Mouse (Mus musculus): ENCODE results near the gene Acbd4. TPM values are rescaled to one million over a fixed set of nuclear protein-coding genes. Genes with fewer than 3 reads are reported as not detected.
A peak's percentile ranks its signal among the peaks of the same experiment; 100 is the strongest.

Gene Acbd4
- total and polyA plus RNA-seq, 3 experiments: 27.8 to 38.1 (median 27.8) TPM

DNA sequence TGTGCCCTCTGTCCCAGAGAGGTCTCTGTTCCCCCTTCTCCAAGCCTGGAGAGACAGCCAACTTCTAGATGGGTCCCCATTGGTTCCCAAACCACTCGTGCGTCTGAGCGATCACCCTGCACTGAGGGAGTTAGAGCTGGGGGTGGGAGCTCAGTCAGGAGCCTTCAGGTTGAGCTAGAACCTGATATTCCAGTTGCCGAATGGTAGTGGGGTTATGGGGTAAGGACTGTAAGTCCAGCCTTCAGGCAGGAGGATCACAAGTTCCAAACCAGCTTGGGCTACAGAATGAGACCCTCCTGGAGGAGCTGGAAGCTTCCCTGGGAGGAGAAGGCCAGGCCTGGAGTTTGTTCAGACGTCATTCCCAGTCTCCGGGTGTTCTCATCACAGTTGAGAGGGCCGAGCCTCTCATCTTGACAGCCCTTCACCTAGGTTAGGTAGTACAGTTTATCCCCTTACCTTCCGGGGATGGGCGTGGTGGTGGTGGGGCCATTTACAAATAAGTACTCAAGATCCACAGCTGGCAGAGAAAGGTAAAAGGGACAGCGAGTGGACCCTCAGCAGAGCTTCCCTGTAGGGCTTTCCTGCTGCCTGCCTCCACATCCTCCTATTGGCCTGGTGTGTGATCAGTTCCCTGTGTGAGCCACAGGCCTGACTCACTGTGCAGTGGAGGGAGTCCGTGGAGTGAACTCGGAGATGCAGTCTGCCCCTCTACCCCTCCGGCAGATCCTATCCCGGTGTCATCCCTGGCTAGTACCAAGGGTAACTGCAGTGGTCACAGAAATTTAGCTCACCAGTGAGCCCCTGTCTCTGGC is 38.7 kb downstream of the Acbd4 start:
- H3K27me3 ChIP-seq (ENCODE audit: control insufficient read depth, insufficient read depth, low read length): no peaks in the 10 kb centered on the region
- no peaks in the 10 kb centered on the region for H3K79me2 ChIP-seq (replicated peaks; ENCODE audit: control insufficient read depth, insufficient read depth, low read length)
- WGBS: 81% methylated on average over 14 of the region's 14 CpGs
- TF ChIP-seq POLR2A (IDR thresholded peaks at IDR 0.05; ENCODE audit: insufficient read depth, low read depth, low read length): no peak
- TF ChIP-seq EP300 (IDR thresholded peaks at IDR 0.05; ENCODE audit: insufficient read depth, low read depth, low read length): no peak
- TF ChIP-seq CTCF (IDR thresholded peaks at IDR 0.05): no peak
- H3K4me1 ChIP-seq (ENCODE audit: control insufficient read depth, insufficient read depth, low read length): peaks cover 21% of the 10 kb centered on the region
- H3K4me3 ChIP-seq: no peak overlapping the region
- no peak overlapping the region for H3K9ac ChIP-seq (ENCODE audit: low read depth, low read length)
- peak in 1 of 2 experiments; percentile 18 for DNase-seq
- H3K36me3 ChIP-seq (ENCODE audit: control insufficient read depth, insufficient read depth, low read length): no peaks in the 10 kb centered on the region
- H3K27ac ChIP-seq: peak overlapping the region; percentile 82
- intact Hi-C loops (cut with DNase I): no loop called here

DNA sequence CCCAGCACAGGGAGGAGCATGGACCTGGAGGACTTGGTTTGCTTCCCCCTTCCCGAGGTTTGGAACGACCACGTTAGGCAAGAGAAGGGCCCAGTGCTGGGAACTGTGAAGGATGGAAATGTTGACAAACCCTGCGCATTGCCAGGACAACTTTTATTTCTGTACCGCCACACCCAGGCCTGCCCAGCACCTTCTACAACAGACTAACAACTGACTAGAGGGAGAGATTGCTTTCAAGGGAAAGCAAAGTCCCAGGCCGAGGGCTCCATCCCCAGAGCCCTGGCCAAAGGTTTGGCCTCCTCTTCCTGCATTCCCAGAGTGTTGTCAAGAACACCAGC is 39.2 kb downstream of the Acbd4 start:
- no peak for TF ChIP-seq EP300 (IDR thresholded peaks at IDR 0.05; ENCODE audit: insufficient read depth, low read depth, low read length)
- no peak for TF ChIP-seq POLR2A (IDR thresholded peaks at IDR 0.05; ENCODE audit: insufficient read depth, low read depth, low read length)
- no peak for TF ChIP-seq CTCF (IDR thresholded peaks at IDR 0.05)
- H3K27me3 ChIP-seq (ENCODE audit: control insufficient read depth, insufficient read depth, low read length): no peaks in the 10 kb centered on the region
- H3K27ac ChIP-seq: peak overlapping the region; percentile 82
- H3K79me2 ChIP-seq (replicated peaks; ENCODE audit: control insufficient read depth, insufficient read depth, low read length): no peaks in the 10 kb centered on the region
- peaks cover 21% of the 10 kb centered on the region for H3K4me1 ChIP-seq (ENCODE audit: control insufficient read depth, insufficient read depth, low read length)
- 0 out of 2 replicates have a peak overlapping the region, but pooled peaks have one; percentile 7 for H3K9ac ChIP-seq (ENCODE audit: low read depth, low read length)
- H3K36me3 ChIP-seq (ENCODE audit: control insufficient read depth, insufficient read depth, low read length): no peaks in the 10 kb centered on the region
- no peak for DNase-seq
- intact Hi-C loops (cut with DNase I): no loop called here
- H3K4me3 ChIP-seq: no peak overlapping the region
- 33% methylated on average over 6 of the region's 6 CpGs for WGBS

DNA sequence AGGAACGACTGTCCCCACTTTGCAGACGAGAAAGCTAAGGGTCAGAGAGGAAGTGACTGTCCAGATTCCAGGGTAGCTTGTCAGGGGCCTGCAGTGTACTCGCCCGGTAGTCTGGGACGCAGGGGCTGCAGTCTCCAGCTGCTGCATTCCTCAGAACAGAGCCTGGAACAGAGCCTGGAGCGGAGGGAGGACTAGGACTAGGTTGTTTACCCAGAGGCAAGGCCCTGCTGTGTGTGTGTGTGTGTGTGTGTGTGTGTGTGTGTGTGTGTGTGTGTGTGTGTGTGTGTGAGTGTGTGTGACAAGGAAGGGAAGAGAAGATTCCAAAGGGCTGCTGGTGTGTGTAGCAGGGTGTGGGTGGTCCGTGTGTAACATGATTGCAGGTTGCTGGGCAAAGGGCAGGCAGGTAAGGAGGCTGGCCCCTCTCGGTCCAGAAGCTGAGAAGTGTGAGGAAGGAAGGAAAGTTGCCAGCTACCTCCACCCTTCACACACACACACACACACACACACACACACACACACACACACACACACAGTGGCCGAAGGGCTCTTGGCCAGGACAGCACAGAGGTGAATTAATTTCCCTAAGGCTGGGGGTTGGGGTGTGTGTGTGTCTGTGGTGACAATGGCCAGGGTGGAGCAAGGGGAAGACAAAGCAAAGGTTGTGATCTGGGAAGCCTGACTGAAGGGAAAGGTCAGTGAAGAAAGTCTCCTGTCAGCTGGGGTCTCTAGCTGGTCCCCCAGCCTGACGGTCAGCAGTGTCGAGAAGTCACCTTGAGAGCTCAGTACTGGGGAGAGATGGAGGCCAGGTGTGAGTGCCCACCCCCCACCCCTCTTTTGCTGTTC is 39.8 kb downstream of the Acbd4 start:
- DNase-seq: peak; percentile 73 to 82
- 15% methylated on average over 11 of the region's 11 CpGs for WGBS
- Histone ChIP-seq H3K79me2 (replicated peaks; ENCODE audit: control insufficient read depth, insufficient read depth, low read length) (no peaks in the 10 kb centered on the region), H3K4me1 (ENCODE audit: control insufficient read depth, insufficient read depth, low read length) (peaks cover 21% of the 10 kb centered on the region), H3K27me3 (ENCODE audit: control insufficient read depth, insufficient read depth, low read length) (no peaks in the 10 kb centered on the region), H3K36me3 (ENCODE audit: control insufficient read depth, insufficient read depth, low read length) (no peaks in the 10 kb centered on the region), H3K4me3 (no peak overlapping the region), H3K27ac (peak overlapping the region; percentile 82), H3K9ac (ENCODE audit: low read depth, low read length) (peak overlapping the region; percentile 21)
- TF ChIP-seq EP300 (IDR thresholded peaks at IDR 0.05; ENCODE audit: insufficient read depth, low read depth, low read length): 0 out of 2 replicates have a peak, but pooled peaks have one; percentile 38
- TF ChIP-seq CTCF (IDR thresholded peaks at IDR 0.05): no peak
- 0 out of 2 replicates have a peak, but pooled peaks have one; percentile 21 for TF ChIP-seq POLR2A (IDR thresholded peaks at IDR 0.05; ENCODE audit: insufficient read depth, low read depth, low read length)
- intact Hi-C loops (cut with DNase I): no loop called here

DNA sequence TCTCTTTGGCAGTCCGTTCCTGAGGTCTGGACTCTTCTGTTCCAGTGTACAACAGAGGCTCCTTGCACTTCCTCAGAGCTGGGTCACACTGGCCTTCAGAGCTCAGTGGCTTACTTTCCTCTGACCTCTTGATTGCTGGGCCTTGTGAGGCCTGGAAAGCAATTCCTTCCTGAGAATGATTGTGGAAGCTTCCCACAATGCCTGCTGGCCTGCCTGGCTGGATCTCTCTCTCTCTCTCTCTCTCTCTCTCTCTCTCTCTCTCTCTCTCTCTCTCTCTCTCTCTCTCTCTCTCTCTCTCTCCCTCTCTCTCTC is 40.4 kb downstream of the Acbd4 start:
- peak; percentile 18 to 43 for DNase-seq
- intact Hi-C loops (cut with DNase I): no loop called here
- Histone ChIP-seq H3K4me1 (ENCODE audit: control insufficient read depth, insufficient read depth, low read length) (peaks cover 21% of the 10 kb centered on the region), H3K36me3 (ENCODE audit: control insufficient read depth, insufficient read depth, low read length) (no peaks in the 10 kb centered on the region), H3K4me3 (no peak overlapping the region), H3K79me2 (replicated peaks; ENCODE audit: control insufficient read depth, insufficient read depth, low read length) (no peaks in the 10 kb centered on the region), H3K9ac (ENCODE audit: low read depth, low read length) (peak overlapping the region; percentile 21; the same call in 1 of the 2 replicates), H3K27me3 (ENCODE audit: control insufficient read depth, insufficient read depth, low read length) (no peaks in the 10 kb centered on the region), H3K27ac (peak overlapping the region; percentile 72)
- WGBS: 13% methylated on average over 1 of the region's 1 CpGs
- TF ChIP-seq EP300 (IDR thresholded peaks at IDR 0.05; ENCODE audit: insufficient read depth, low read depth, low read length): 0 out of 2 replicates have a peak, but pooled peaks have one; percentile 6
- no peak for TF ChIP-seq CTCF (IDR thresholded peaks at IDR 0.05)

DNA sequence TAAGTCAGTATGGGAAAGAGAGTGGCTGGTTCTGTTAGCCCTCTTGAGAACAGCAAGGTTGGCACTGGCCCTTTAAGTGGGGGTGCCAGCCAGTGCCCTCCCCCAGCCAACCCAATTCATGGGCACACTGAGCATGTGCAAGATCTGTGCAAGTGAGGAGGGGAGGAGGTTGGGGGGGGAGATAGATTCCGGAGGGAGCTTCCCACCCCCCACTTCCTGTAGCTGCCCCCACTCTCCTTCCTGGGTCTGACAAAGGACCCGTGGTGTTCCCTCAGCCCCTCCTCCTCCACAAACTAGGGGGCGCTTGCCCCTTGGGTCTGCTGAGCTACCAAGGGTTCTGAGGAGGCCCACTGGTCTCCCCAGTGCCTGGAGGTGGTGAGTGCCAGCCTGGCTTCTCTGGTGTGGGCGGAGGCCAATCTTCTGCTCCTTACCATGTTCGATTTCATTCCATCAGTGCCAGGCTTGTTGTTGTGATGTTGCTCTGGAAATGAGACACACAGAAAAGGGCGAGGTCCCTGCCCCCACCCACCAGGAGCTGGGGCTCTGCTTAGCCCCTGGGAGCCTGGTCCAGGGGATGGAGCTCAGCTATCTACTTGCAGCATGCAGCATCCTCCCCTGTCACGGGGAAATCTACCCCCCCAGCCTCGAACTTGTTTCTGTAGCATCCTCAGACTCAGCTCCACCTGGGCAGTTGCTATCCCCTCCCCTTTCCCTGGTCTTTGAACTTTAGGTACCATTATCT is 41.1 kb downstream of the Acbd4 start:
- H3K4me1 ChIP-seq (ENCODE audit: control insufficient read depth, insufficient read depth, low read length): peaks cover 21% of the 10 kb centered on the region
- H3K4me3 ChIP-seq: peak overlapping the region; percentile 8; the same call in 1 of the 2 replicates
- 25% methylated on average over 8 of the region's 8 CpGs for WGBS
- H3K79me2 ChIP-seq (replicated peaks; ENCODE audit: control insufficient read depth, insufficient read depth, low read length): no peaks in the 10 kb centered on the region
- 0 out of 2 replicates have a peak overlapping the region, but pooled peaks have one; percentile 31 for H3K9ac ChIP-seq (ENCODE audit: low read depth, low read length)
- no peaks in the 10 kb centered on the region for H3K36me3 ChIP-seq (ENCODE audit: control insufficient read depth, insufficient read depth, low read length)
- peak overlapping the region; percentile 57 for H3K27ac ChIP-seq
- intact Hi-C loops (cut with DNase I): no loop called here
- TF ChIP-seq POLR2A (IDR thresholded peaks at IDR 0.05; ENCODE audit: insufficient read depth, low read depth, low read length): no peak
- TF ChIP-seq EP300 (IDR thresholded peaks at IDR 0.05; ENCODE audit: insufficient read depth, low read depth, low read length): no peak
- no peak for TF ChIP-seq CTCF (IDR thresholded peaks at IDR 0.05)
- peak; percentile 61 to 67 for DNase-seq
- no peaks in the 10 kb centered on the region for H3K27me3 ChIP-seq (ENCODE audit: control insufficient read depth, insufficient read depth, low read length)
